Mouse (Mus musculus): ENCODE results near the gene Tmem268.

DNA sequence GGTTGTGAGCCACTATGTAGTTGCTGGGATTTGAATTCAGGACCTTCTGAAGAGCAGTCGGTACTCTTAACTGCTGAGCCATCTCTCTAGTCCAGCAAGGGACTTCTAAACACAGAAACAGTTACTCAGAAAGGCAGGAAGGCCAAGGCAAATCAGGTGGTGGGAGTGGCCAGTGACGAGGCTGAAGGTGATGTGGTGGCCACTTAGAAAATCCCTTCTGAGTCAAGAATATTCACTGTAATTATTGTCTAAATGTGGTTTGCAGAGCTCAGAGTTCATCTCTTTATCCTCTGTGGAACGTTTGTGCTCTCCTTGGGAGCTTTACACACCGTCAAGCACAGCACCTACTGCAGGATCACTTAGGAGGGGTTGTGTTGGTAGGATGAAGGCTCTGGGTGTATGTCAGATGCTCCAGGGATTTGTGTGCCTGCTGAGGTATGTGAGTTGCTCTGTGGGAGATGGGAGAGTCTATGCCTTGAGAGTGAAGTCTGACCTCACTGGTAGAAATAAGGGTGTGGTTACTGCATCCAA is 44.1 kb upstream of the Tmem268 start:
- TF ChIP-seq CTCF (IDR thresholded peaks at IDR 0.05; ENCODE audit: borderline replicate concordance, insufficient read depth, low read depth, low read length) = no peak
- no peak for TF ChIP-seq POLR2A (IDR thresholded peaks at IDR 0.05; ENCODE audit: borderline replicate concordance, insufficient read depth, low read length)

Data from cerebellum, adult 2 months (tissue).